Mouse (Mus musculus) kidney, adult 9 months (tissue): ENCODE results near the gene Coq9.

Experiments used
- DNase-seq: peaks from one replicate; pipeline ENCODE4 v3.0.0; 2022

The Coq9 gene

DNA sequence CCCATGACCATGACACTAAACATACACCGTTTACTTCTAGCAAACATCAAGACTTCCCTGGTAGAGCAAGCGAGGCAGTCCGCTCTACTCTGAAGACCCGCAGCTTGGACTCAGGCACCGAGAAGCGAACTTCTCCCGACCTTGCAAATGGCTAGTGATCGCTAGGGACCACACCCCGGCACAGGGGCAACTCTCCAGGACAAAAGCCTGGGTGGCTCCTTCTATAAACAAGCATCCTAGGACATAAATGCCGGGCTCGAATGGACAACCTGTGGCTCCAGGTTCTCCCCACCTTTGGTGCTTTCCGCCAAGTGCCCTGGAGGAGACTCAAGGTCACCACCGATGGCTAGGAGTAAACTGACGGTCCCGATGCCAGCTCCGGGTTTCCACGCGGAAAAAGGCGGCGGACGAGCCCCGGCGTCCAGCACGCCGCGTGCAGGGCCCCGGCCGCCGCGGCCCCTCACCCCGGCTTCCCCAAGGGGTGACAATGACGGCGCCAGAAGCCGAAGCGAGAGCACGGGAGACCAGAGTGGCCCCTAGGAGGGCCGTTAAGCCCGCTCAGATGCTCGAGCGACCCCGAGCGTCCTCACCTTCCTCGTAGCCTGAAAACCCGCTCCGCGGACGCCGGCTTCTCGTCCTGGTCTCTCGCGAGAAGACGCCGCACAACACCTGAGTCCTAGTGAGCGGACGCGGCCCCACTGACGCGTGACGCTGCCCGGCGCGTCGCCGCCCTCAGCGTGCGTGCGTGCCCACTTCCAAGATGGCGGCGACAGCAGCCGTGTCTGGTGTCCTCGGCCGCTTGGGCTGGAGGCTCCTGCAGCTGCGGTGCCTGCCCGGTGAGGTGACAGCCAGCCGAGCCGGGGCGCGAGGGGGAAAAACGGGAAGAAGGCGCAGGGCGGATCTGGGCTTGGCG is at the start of gene Coq9, which contains the start of gene Ciapin1:
Coq9 (plus strand) TSS at position 660 of the 913 bp plus-strand sequence.
Ciapin1 (minus strand) TSS at position 697 of the 913 bp plus-strand sequence.
- DNase-seq: peak; percentile 96

- peak; percentile 78 for DNase-seq
Measured at GRCm38 (mm10) chr8:94789256-94789955, 48.7 kb upstream of the Coq9 start.

- no peak for DNase-seq
Measured at GRCm38 (mm10) chr8:94794368-94794767, 43.8 kb upstream of the Coq9 start.

DNA sequence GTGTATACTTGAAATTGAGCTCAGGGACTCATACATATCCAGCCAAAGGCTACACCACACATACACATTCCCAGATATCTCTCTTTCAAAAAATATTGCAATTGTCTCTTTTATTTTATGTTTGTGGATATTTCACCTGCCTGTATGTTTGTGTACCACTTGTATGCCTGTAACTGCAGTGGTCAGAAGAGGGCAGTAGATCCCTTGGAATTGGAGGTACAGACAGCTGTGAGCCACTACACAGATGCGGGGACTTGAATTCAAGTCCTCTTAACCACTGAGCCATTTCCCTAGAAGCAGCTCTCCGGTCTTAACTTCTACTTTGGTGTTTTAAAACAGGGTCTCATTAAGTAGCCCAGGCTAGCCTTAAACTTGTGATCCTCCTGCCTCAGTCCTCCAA is 43.3 kb upstream of the Coq9 start:
- no peak for DNase-seq

DNA sequence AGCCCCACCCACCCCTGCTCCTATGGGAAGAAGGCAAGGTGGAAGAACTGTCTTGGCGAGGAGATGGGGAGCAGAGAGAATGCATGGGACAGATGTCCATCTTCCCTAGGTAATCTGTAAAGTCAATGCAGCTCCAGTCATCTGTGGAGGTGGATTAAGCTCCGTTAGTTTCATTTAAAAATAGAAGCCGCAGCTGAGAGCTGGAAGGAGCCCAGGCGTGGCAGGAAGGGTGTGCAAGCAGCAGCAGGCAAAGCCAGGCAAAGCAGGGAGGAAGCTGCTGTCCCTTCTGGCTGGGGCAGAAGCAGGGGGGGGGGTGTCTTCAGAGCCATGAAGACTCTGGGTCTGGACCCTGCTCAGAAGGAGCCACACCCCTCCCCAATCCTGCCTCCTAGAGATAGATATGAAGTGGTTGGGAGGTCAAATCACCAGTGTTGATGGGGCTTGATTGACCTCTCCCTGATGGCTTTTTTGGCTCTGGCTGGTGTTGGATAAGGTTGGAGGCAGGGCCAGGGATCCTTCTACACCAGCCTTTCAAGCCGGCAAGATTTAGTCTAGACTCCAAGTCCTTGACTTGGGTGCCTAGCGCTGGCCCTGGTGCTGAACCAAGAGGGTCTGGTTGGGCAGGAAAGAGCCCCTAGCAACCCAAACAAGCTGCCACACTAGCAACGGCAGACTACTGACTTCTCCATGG is 37.7 kb upstream of the Coq9 start:
- DNase-seq: no peak

DNA sequence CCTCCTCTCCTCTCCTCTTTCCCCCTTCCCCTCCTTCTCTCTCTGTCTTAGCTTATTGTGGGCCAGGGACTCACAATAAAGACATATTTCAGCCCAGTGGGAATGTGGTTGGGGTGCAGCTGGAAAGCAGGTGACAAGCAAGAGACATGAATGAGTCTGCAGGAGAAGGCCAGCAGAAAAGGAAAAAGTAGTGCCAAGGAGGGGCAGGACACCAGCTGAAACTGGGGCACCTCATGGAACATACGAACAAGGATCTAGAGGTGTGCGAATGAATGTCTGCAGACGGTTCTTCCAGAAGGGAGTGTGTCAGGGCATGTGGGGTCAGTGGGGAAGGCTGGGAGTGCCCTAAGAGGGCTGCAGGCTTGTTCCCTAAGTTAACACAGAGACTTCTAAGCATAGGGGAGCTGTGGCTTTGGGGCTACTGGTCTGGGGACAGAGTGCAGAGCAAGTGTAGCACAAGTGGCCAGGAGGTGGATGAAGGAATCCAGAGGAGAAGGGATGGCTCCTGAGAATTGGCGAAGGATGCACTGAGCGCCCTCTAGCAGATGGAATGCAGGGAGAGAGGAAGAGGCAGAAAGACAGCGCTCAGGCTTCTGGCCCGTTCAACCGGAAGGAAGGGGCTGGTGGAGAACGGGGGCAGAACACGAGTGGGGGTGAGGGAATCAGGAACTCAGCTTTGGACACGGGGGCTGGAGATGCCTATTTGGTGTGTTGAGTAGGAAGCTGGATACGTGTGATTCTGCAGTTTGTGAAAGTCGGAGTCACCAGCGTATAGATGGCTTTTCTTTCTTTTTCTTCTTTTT is 36.6 kb upstream of the Coq9 start:
- peak; percentile 72 for DNase-seq

GRCm38 (mm10) chr8:94802375-94802774 is 35.7 kb upstream of the Coq9 start:
- DNase-seq: no peak

DNA sequence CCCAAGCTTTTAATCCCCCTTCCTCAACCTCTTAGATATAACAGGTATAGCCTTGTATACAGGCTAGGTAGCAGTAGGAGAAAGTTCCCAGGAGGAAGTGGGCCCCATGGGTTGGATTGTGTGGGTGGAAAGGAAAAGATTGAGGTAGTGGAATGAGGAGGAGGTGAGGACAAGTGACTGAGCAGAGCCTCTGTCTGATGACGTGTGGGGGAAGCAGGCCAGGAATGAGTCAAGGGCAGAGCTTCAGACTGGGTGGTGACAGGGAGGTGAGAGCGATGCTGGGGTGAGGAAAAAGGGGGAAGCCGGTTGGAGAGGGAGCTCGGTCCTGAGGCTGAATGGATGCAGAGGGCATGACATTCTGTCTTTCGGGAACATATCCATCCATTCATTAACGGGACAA is 34.6 kb upstream of the Coq9 start:
- DNase-seq: no peak

GRCm38 (mm10) chr8:94804546-94805340 is 33.4 kb upstream of the Coq9 start:
- no peak for DNase-seq

GRCm38 (mm10) chr8:94805811-94806210 is 32.3 kb upstream of the Coq9 start:
- no peak for DNase-seq

- peak; percentile 41 for DNase-seq
Measured at GRCm38 (mm10) chr8:94807506-94807905, 30.6 kb upstream of the Coq9 start.

DNA sequence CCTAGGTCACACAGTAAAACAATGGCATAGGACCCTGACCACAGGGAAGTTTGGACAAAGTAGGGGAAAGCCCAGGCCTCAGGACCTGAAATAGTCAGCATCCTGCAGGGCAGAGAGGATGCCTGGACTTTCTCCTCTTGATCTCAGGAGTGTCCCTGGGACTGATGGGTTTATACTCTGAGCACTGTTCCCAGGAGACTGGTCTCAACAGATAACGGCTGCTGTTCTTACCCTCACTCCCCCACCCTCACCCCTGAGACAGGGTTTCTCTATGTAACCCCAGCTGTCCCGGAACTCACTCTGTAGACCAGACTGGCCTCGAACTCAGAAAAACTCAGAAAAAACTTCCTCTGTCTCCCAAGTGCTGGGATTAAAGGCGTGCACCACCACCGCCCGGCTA is 29.7 kb upstream of the Coq9 start:
- no peak for DNase-seq

GRCm38 (mm10) chr8:94810153-94810552 is 28.0 kb upstream of the Coq9 start, which contains the start of gene Ccl17:
Ccl17 (plus strand) TSS chr8:94810453.
- no peak for DNase-seq

GRCm38 (mm10) chr8:94810855-94811254 is 27.3 kb upstream of the Coq9 start:
- no peak for DNase-seq

DNA sequence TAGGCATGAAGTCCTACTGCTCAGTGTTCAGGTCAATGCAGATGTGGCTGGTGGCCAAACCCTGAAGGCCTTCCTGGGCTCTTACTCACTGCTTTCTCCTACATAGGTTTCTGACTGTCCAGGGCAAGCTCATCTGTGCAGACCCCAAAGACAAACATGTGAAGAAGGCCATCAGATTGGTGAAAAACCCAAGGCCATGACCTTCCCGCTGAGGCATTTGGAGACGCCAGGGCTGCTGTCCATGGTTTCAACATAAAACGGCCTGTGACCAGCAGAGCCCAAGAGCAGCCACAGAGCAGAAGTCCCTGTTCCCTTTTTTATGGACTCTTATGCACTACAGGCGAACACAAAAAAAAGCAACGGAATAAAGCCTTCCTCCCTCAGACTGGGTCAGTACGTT is 26.5 kb upstream of the Coq9 start:
- DNase-seq: no peak

- DNase-seq: peak; percentile 95
Measured at GRCm38 (mm10) chr8:94812645-94813098, 25.4 kb upstream of the Coq9 start.

GRCm38 (mm10) chr8:94814556-94814955 is 23.6 kb upstream of the Coq9 start:
- peak; percentile 53 for DNase-seq

GRCm38 (mm10) chr8:94817933-94818332 is 20.2 kb upstream of the Coq9 start:
- no peak for DNase-seq

- DNase-seq: no peak
Measured at GRCm38 (mm10) chr8:94819671-94820179, 18.4 kb upstream of the Coq9 start.

DNA sequence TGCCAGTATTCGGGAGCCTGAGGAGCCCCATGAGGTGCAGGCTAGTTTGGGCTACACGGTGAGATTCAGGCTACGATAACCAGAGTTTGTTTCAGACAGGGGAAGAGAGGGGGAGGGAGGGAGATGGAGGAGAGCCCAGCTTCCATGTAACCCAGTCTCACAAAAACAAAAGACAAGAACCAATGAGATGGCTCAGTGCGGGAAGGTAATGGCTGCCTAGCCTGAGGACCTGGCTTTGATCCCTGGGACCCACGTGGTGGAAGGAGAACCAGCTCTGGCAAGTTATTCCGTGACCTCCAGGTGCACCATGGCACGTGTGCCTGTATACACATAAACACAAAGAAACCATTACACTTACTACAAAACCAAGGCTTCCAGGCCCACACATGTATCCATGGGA is 17.6 kb upstream of the Coq9 start:
- peak; percentile 71 for DNase-seq

- no peak for DNase-seq
Measured at GRCm38 (mm10) chr8:94821381-94821780, 16.7 kb upstream of the Coq9 start.
